ENCODE assay signal across 8 mouse cellular contexts in the genomic region with DNA sequence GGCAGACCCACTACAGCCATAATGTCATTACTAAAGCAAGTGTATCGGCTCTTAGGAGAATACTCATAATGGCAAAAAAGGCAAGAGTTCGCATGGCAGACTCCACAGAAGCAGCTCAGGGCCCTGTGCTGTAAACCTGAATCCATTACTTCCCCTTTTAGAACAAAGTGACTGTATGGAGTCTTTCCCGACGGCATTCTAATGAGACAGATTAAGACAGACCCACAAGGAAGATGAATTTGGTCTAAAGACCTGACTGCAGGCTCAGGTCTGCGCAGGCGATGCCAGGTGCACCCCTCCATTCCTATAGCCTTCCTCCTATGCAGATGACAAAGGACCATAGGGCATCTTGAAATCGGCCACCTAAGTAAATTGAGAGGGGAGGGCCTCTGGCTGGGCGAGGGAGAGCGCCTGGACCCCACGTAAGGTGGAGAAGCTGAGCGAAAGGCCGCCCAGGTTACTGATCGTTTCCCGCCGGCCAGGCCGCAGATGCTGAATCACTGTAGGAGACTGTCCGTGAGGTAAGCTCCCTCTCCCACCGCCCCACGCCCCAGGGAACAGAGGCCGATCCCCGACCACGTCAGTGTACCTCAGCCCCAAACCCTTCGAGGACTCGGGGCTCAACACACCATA. TPM values are rescaled to one million over a fixed set of nuclear protein-coding genes. Genes with fewer than 3 reads are reported as not detected.
DNase-seq lines count a peak whose midpoint lies in the region; ATAC-seq lines count a peak whose summit lies in the region.

No protein-coding gene starts in this region.

- DNase-seq in kidney, postnatal 14 days: no peak
- peak; percentile 11 for DNase-seq in MN1 (ENCODE audit: low spot score)
- no peak for DNase-seq in hindbrain, embryonic 11.5 days (ENCODE audit: low spot score)
- no peak for DNase-seq in midbrain, embryonic 10.5 days (ENCODE audit: low spot score)
- no peak for DNase-seq in cerebellum, adult 11 months
- DNase-seq in frontal cortex, adult 2 months (ENCODE audit: extremely low spot score in 1 of 2, low spot score in 1 of 2): no peak
- DNase-seq in adrenal gland, adult 2 months: no peak

- H3K36me3 ChIP-seq in kidney, embryonic 14.5 days (ENCODE audit: control insufficient read depth, insufficient read depth, low read length): peaks cover 36% of the 10 kb centered on the region
- no peaks in the 10 kb centered on the region for H3K36me3 ChIP-seq in hindbrain, embryonic 11.5 days (ENCODE audit: control insufficient read depth, insufficient read depth, low read length)
- peaks cover 36% of the 10 kb centered on the region for H3K36me3 ChIP-seq in midbrain, embryonic 10.5 days

- H3K9me3 ChIP-seq in kidney, embryonic 14.5 days (ENCODE audit: control insufficient read depth, low read length): no peaks in the 10 kb centered on the region
- H3K9me3 ChIP-seq in hindbrain, embryonic 11.5 days (ENCODE audit: control insufficient read depth, low read length): no peaks in the 10 kb centered on the region
- H3K9me3 ChIP-seq in midbrain, embryonic 10.5 days (replicated peaks): no peaks in the 10 kb centered on the region

- peak; percentile 6; the same call in 1 of the 2 replicates for ATAC-seq in kidney, embryonic 14.5 days (ENCODE audit: low FRiP score, low TSS enrichment)
- peak; percentile 7 for ATAC-seq in hindbrain, embryonic 11.5 days (ENCODE audit: low FRiP score)

- 2% methylated on average over 24 of the region's 24 CpGs for WGBS in kidney, embryonic 14.5 days
- 1% methylated on average over 24 of the region's 24 CpGs for WGBS in hindbrain, embryonic 11.5 days
- WGBS in midbrain, embryonic 10.5 days: 2% methylated on average over 24 of the region's 24 CpGs

- H3K27me3 ChIP-seq in kidney, embryonic 14.5 days (ENCODE audit: control insufficient read depth, insufficient read depth, low read length): no peaks in the 10 kb centered on the region
- no peaks in the 10 kb centered on the region for H3K27me3 ChIP-seq in hindbrain, embryonic 11.5 days (ENCODE audit: control insufficient read depth, insufficient read depth, low read length)
- H3K27me3 ChIP-seq in midbrain, embryonic 10.5 days (ENCODE audit: low read depth, poor library complexity, severe bottlenecking): no peaks in the 10 kb centered on the region

- peak overlapping the region; percentile 78 for H3K9ac ChIP-seq in kidney, embryonic 14.5 days (ENCODE audit: low read depth, low read length)
- H3K9ac ChIP-seq in hindbrain, embryonic 11.5 days (ENCODE audit: low read depth, low read length): peak overlapping the region; percentile 85

- peak overlapping the region; percentile 60 for H3K4me3 ChIP-seq in kidney, embryonic 14.5 days (ENCODE audit: low read length)
- H3K4me3 ChIP-seq in hindbrain, embryonic 11.5 days (ENCODE audit: low read depth, low read length): peak overlapping the region; percentile 89
- H3K4me3 ChIP-seq in midbrain, embryonic 10.5 days: peak overlapping the region; percentile 91

- H3K4me2 ChIP-seq in kidney, embryonic 14.5 days (replicated peaks; ENCODE audit: low read depth, low read length): peak overlapping the region; percentile 67
- H3K4me2 ChIP-seq in hindbrain, embryonic 11.5 days (replicated peaks; ENCODE audit: low read depth, low read length): peak overlapping the region; percentile 81

- H3K27ac ChIP-seq in kidney, embryonic 14.5 days (ENCODE audit: low read depth, low read length): no peak overlapping the region; the same call in 1 of the 2 replicates
- H3K27ac ChIP-seq in hindbrain, embryonic 11.5 days (ENCODE audit: low read depth, low read length): peak overlapping the region; percentile 39
- H3K27ac ChIP-seq in midbrain, embryonic 10.5 days (replicated peaks): peak overlapping the region; percentile 91

- H3K4me1 ChIP-seq in kidney, embryonic 14.5 days (ENCODE audit: control insufficient read depth, insufficient read depth, low read length): peaks cover 12% of the 10 kb centered on the region; the same call in 1 of the 2 replicates
- no peaks in the 10 kb centered on the region for H3K4me1 ChIP-seq in hindbrain, embryonic 11.5 days (replicated peaks; ENCODE audit: control insufficient read depth, insufficient read depth, low read length)
- H3K4me1 ChIP-seq in midbrain, embryonic 10.5 days: peaks cover 17% of the 10 kb centered on the region

RNA-seq across cellular contexts. Expression of a gene that starts 0.4 kb away (rescaled TPM):
- 466 and 570 TPM in 2 replicates for polyA plus RNA-seq in kidney, embryonic 14.5 days (2014; fragmentation: Nextera tagmentation; extraction: Ambion mirVana)
- 476 and 479 TPM in 2 replicates for polyA plus RNA-seq in hindbrain, embryonic 11.5 days (2014; fragmentation: Nextera tagmentation; extraction: Ambion mirVana)
- 507 and 521 TPM in 2 replicates for polyA plus RNA-seq in midbrain, embryonic 10.5 days (2016; fragmentation: Nextera tagmentation; extraction: Ambion mirVana)
- 156 and 166 TPM in 2 replicates for polyA plus RNA-seq in frontal cortex, adult 2 months (2012; rRNA removed)
- 100 to 1,000 TPM; 159 to 179 TPM for total RNA-seq in adrenal gland, adult 2 months (2021)
- 26.2 and 30.9 TPM in 2 replicates for polyA plus RNA-seq in adrenal gland, adult 2 months (2012; rRNA removed)

RNA-seq across cellular contexts. Expression of a gene that starts 21.0 kb away (rescaled TPM):
- 104 and 136 TPM in 2 replicates for polyA plus RNA-seq in kidney, embryonic 14.5 days (2014; fragmentation: Nextera tagmentation; extraction: Ambion mirVana)
- 122 and 127 TPM in 2 replicates for polyA plus RNA-seq in hindbrain, embryonic 11.5 days (2014; fragmentation: Nextera tagmentation; extraction: Ambion mirVana)
- 95.6 and 100 TPM in 2 replicates for polyA plus RNA-seq in midbrain, embryonic 10.5 days (2016; fragmentation: Nextera tagmentation; extraction: Ambion mirVana)
- polyA plus RNA-seq in frontal cortex, adult 2 months (2012; rRNA removed): 40.2 and 46.2 TPM in 2 replicates
- 100 to 1,000 TPM; 110 to 120 TPM for total RNA-seq in adrenal gland, adult 2 months (2021)
- 12.6 and 13.8 TPM in 2 replicates for polyA plus RNA-seq in adrenal gland, adult 2 months (2012; rRNA removed)
